Mouse (Mus musculus) embryonic facial prominence, embryonic 15.5 days (tissue): ENCODE data around the gene Olfr9. TPM values are rescaled to one million over a fixed set of nuclear protein-coding genes. Genes with fewer than 3 reads are reported as not detected.
"Not testable (repeated sequence)": the region's sequence is repeated elsewhere in the genome, so short reads cannot be mapped to it uniquely, and the experiment has no call there.

Source experiments
- ATAC-seq: fragments of 200-750 bp; cut with Nextera tagmentation; 2 replicates; pipeline ENCODE4 v1.8.0; 2017; ENCODE audit warnings: low read depth, moderate TSS enrichment; ENCODE audit not compliant: insufficient number of reproducible peaks, low FRiP score, low TSS enrichment
- H3K27ac ChIP-seq: fragments of 300-500 bp; sonication (generic); replicated peaks from 2 replicates; pipeline ENCODE4 v1.5.1; 2015; ENCODE audit warnings: mild to moderate bottlenecking, inconsistent platforms
- H3K27me3 ChIP-seq: fragments of 300-500 bp; sonication (generic); 2 replicates; pipeline ENCODE4 v1.6.1; 2015; ENCODE audit warnings: inconsistent platforms
- H3K36me3 ChIP-seq: fragments of 300-500 bp; sonication (generic); 2 replicates; pipeline ENCODE4 v1.6.1; 2015; ENCODE audit warnings: mild to moderate bottlenecking, inconsistent platforms
- H3K4me1 ChIP-seq: fragments of 300-500 bp; sonication (generic); 2 replicates; pipeline ENCODE4 v1.6.1; 2015; ENCODE audit warnings: inconsistent platforms
- H3K4me2 ChIP-seq: fragments of 300-500 bp; sonication (generic); replicated peaks from 2 replicates; pipeline ENCODE4 v1.6.1; 2015; ENCODE audit warnings: mild to moderate bottlenecking, inconsistent platforms
- H3K4me3 ChIP-seq: fragments of 300-500 bp; sonication (generic); replicated peaks from 2 replicates; pipeline ENCODE4 v1.5.1; 2015; ENCODE audit warnings: mild to moderate bottlenecking, inconsistent platforms
- H3K9ac ChIP-seq: fragments of 300-500 bp; sonication (generic); 2 replicates; pipeline ENCODE4 v1.6.1; 2015; ENCODE audit warnings: inconsistent platforms
- H3K9me3 ChIP-seq: fragments of 300-500 bp; sonication (generic); replicated peaks from 2 replicates; pipeline ENCODE4 v1.6.1; 2016; ENCODE audit warnings: inconsistent platforms
- WGBS: fragments of 180-500 bp; shearing (Covaris S2); methylation state at CpG from one replicate; pipeline ENCODE4 v1.1.7; 2015; 5-methylcytosine and 5-hydroxymethylcytosine counted together
- polyA plus RNA-seq: library from polyadenylated mRNA; unstranded; fragments of >200 nt; fragmentation: Nextera tagmentation; extraction: Ambion mirVana; gene quantifications from 2 replicates; pipeline ENCODE4 v1.2.1, GENCODE M21; 2015

The Olfr9 gene
- 0.05 TPM in 1 of 2 replicates, not detected in the other for polyA plus RNA-seq

DNA sequence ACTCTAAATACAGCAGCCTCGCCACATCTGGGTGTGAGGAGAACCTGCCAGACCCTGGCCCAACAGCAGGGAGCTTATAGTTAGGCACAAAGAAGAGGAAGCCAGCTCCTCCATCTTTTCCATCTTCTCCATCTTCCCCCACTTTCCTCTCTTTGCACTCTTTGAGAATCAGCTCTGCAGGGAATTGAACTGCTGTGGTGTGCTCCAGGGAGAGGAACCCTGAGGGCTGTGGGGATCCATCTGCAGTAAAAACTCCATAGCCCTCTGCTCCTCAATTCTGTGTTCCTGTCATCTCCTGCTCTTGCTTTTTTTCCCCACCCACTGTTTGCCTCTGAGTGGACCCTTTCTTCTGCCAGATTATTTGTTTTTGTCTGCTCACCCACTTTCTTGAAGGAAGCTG, at the start of gene Olfr9:
Olfr9 (plus strand) TSS at position 301 of the 400 bp plus-strand sequence.
- H3K4me2 ChIP-seq, H3K9me3 ChIP-seq, H3K36me3 ChIP-seq, ATAC-seq, H3K27me3 ChIP-seq, H3K9ac ChIP-seq, H3K4me3 ChIP-seq, H3K4me1 ChIP-seq, H3K27ac ChIP-seq: not testable (repeated sequence)
- 62% methylated on average over 1 of the region's 1 CpGs for WGBS

DNA sequence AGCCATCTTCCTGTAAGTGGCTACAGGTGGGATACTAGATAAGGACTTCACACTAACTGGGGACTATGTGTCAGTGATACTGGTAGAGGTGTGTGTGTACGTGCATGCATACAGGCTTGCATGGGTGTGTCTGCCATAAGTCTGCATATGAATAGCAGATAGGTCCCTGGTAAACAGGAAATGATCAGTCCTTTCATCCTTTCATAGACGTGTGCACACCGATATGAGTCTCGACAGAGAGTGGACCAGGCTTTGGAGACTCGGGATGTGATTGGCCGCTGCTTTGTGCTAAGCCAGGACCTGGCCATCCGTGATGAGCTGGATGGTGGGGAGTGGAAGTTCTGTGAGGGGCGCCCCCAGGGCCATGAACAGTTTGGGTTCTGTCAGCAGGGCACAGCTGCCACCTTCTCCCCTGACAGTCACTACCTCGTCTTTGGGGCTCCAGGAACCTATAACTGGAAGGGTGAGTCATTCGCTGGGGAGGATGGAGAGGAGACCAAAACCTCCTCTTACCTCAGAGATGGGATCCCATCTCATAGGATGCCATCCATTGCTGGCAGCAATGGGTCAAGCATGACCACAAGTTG, 48.7 kb upstream of the Olfr9 start:
- Histone ChIP-seq H3K4me1 (no peaks in the 10 kb centered on the region), H3K9me3 (no peaks in the 10 kb centered on the region), H3K27me3 (peaks cover 8% of the 10 kb centered on the region), H3K36me3 (no peaks in the 10 kb centered on the region), H3K27ac (no peak overlapping the region), H3K4me3 (no peak overlapping the region), H3K4me2 (no peak overlapping the region), H3K9ac (no peak overlapping the region)
- WGBS: 74% methylated on average over 10 of the region's 10 CpGs
- ATAC-seq: no peak

DNA sequence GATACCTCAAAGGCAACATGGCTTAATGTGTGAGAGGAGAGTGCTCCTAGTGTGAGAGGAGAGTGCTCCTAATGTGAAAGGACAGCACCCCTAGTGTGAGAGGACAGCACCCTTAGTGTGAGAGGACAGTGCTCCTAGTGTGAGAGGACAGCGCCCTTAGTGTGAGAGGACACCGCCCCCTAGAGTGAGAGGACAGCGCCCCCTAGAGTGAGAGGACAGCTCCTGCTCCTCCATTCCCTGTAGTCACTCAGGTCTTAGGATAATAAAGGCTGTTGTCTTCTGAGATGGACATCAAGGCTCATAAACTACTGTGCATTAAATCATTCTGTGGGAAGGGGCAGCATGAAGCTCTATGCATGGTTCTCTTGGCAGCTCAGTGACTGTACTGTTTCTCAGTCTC, 43.6 kb upstream of the Olfr9 start:
- H3K27me3 ChIP-seq: no peaks in the 10 kb centered on the region
- 24% methylated on average over 3 of the region's 3 CpGs for WGBS
- H3K4me3 ChIP-seq: no peak overlapping the region
- peak; percentile 6; the same call in 1 of the 2 replicates for ATAC-seq
- H3K27ac ChIP-seq: no peak overlapping the region
- no peaks in the 10 kb centered on the region for H3K4me1 ChIP-seq
- no peaks in the 10 kb centered on the region for H3K36me3 ChIP-seq
- H3K9ac ChIP-seq: no peak overlapping the region
- H3K4me2 ChIP-seq: no peak overlapping the region
- no peaks in the 10 kb centered on the region for H3K9me3 ChIP-seq

DNA sequence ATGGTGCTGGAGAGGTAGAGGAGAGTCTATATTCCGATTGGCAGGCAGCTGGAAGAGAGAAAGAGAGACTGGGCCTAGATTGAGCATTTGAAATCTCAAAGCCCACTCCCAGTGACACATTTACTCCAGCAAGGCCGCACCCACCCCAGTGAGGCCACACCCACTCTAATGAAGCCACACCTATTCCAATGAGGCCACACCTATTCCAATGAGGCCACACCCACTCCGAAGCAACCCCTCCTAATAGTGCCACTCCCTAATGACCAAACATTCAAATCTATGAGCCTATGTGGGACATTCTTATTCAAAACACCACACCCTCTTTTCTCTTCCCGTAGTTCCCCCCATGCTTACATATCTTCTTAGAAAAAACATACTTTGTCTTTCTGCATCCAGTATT, 41.7 kb upstream of the Olfr9 start:
- no peaks in the 10 kb centered on the region for H3K36me3 ChIP-seq
- H3K4me3 ChIP-seq: no peak overlapping the region
- H3K9me3 ChIP-seq: no peaks in the 10 kb centered on the region
- H3K4me1 ChIP-seq: no peaks in the 10 kb centered on the region
- H3K27ac ChIP-seq: no peak overlapping the region
- no peak overlapping the region for H3K4me2 ChIP-seq
- no peak overlapping the region for H3K9ac ChIP-seq
- no peaks in the 10 kb centered on the region for H3K27me3 ChIP-seq
- ATAC-seq: no peak
- 86% methylated on average over 4 of the region's 4 CpGs for WGBS

DNA sequence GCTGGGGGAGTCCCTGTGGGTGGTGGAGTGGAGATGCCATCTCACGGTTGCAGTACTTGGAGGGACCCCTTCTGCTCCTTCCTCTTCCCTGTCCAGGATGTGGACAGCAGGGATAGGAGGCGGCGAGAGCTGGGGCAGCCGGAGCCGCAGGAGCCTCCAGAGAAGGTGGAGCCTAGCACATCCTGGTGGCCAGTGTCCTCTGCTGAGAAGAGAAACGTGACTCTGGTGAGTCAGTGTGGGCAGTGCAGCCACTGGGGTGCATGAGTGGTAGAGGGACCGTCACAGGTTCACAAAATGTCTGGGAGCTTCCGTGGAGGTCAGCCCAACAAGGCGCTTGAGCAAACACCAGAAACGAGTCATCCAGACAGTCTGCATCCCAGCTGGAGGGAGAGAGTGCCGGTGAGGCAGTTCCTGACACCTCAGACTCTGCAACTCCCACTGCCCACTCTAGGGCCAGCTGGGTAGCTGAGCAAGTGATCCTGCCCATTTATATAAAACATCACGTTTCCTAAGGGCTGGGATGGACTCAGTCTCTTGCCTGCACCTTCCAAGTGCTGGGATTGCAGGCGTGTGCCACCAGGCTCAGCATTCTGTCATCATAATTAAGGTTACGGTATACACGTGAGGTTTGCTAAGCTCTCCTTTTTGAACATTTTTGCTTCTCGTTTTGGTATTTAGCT, 38.9 kb upstream of the Olfr9 start:
- no peaks in the 10 kb centered on the region for H3K36me3 ChIP-seq
- no peak for ATAC-seq
- H3K27ac ChIP-seq: no peak overlapping the region
- 62% methylated on average over 16 of the region's 16 CpGs for WGBS
- H3K9ac ChIP-seq: no peak overlapping the region
- no peaks in the 10 kb centered on the region for H3K4me1 ChIP-seq
- H3K9me3 ChIP-seq: no peaks in the 10 kb centered on the region
- H3K4me3 ChIP-seq: no peak overlapping the region
- H3K4me2 ChIP-seq: no peak overlapping the region
- H3K27me3 ChIP-seq: no peaks in the 10 kb centered on the region

DNA sequence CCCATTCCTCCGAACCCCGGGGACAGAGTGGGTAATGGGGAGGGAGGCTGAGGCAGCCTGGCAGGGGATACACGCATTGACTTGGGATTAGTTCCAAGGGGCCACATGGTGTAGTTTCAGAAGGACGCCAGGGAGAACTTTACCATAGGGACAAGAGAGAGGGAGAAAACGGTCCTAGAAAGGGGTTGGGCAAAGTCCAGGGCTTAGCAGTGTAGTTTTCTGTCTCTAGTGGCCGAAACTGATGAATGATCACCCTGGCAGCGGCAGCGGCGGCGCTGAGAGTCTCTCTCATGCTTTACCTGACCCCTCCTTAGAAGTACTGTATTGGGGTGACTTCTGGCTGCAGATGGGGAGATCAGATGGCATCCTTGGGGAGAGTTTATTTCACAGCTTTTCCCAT, 30.9 kb upstream of the Olfr9 start:
- no peak overlapping the region for H3K27ac ChIP-seq
- no peaks in the 10 kb centered on the region for H3K27me3 ChIP-seq
- H3K4me3 ChIP-seq: no peak overlapping the region
- no peak overlapping the region for H3K9ac ChIP-seq
- WGBS: 77% methylated on average over 10 of the region's 10 CpGs
- H3K9me3 ChIP-seq: no peaks in the 10 kb centered on the region
- no peaks in the 10 kb centered on the region for H3K36me3 ChIP-seq
- no peak for ATAC-seq
- no peak overlapping the region for H3K4me2 ChIP-seq
- H3K4me1 ChIP-seq: no peaks in the 10 kb centered on the region

DNA sequence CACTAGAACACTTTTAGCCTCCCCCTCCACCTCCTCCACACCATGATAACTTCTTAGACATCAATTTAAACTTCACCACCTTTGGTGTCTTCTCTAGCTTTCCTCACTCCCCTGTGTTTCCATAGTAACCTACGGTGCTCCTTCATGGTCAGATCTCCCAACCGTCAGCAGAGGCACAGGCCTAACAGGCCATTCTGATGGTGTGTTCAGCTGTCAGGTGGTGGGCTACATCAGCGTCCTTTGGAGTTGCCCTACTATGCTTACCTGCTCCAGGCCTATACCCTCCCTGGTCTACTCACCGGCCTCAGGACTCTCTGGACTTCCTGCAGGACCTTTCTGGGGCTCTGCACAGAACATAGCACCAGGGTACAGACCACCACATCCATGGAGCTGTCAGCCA, 29.1 kb upstream of the Olfr9 start:
- no peaks in the 10 kb centered on the region for H3K4me1 ChIP-seq
- no peak overlapping the region for H3K4me2 ChIP-seq
- H3K36me3 ChIP-seq: no peaks in the 10 kb centered on the region
- H3K9me3 ChIP-seq: no peaks in the 10 kb centered on the region
- WGBS: 68% methylated on average over 4 of the region's 4 CpGs
- no peak overlapping the region for H3K27ac ChIP-seq
- H3K4me3 ChIP-seq: no peak overlapping the region
- no peak for ATAC-seq
- H3K27me3 ChIP-seq: no peaks in the 10 kb centered on the region
- no peak overlapping the region for H3K9ac ChIP-seq

DNA sequence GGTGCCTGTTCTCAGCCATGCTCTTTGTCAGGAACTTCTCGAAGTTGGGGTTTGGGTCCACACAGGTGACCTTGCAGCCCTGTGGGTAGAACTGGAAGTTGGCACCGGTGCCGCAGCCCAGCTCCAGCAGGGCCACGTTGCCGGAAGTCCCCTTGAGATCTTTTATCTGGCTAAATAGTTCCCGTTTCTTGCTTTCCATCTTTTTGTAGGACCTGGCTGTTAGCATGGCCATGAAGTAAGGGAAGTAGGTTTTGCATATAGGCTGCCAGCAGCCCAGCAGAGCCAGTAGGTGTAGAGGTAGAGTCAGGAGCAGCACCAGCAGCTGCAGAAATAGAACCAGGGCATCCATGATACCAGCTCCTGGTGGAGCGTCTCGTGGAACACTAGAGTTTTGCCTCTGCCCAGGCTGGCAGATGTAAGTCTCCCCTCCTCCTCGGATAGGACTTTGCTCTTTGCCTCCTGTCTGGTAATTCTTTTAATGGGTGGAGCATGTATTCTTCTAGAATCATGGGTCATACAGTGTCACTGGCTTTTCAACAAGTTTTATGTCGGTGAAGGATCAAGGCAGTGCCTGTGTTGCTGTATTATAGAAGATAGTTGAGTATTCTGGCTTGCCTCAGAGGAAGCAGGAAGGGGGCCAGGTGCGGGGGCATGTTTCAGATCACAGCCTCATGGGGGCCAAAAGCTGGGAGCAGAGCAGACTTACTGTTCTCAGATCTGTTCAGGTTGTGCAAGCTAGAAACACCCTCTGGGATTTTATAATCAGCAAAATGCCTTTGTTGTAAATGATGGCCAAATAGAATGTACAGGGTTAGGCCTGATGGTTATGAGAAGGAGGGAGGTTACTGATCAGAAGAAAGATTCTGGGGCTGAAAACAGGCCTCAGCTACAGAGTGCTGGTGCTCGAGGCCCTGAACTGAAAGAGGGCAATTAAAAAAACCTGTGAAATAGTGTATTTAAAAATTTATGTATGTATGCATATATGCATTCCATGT, 28.3 kb upstream of the Olfr9 start, which contains the start of gene Mettl7b:
Mettl7b (minus strand) TSS at position 399 of the 995 bp plus-strand sequence.
- no peaks in the 10 kb centered on the region for H3K27me3 ChIP-seq
- H3K4me1 ChIP-seq: no peaks in the 10 kb centered on the region
- no peak within 1 kb of the TSS for H3K9ac ChIP-seq
- H3K9me3 ChIP-seq: no peaks in the 10 kb centered on the region
- no peak for ATAC-seq
- H3K4me2 ChIP-seq: no peak within 1 kb of the TSS
- no peak within 1 kb of the TSS for H3K4me3 ChIP-seq
- H3K27ac ChIP-seq: no peak within 1 kb of the TSS
- 73% methylated on average over 12 of the region's 12 CpGs for WGBS
- H3K36me3 ChIP-seq: no peaks in the 10 kb centered on the region

DNA sequence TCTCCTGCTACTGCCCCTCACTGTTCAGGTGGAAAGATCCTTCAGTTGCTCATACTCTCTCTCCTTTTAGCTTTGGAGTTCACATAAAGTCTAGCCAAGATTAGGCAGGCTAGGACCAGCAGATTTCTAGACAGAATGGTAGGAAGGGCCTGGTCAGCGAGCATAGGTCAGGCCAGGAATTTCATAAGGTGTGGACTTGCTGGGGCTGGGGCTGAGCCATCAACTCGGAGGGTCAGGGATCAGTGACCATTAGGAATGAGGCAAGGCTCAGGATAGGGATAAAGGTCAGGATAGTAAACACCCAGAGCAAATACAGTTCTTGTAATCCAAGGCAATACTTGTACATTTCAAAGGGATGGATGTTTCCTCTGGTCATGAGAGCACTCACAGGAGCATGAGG, 24.3 kb upstream of the Olfr9 start:
- no peak overlapping the region for H3K4me2 ChIP-seq
- H3K9ac ChIP-seq: no peak overlapping the region
- no peaks in the 10 kb centered on the region for H3K27me3 ChIP-seq
- H3K4me1 ChIP-seq: no peaks in the 10 kb centered on the region
- no peaks in the 10 kb centered on the region for H3K9me3 ChIP-seq
- H3K27ac ChIP-seq: no peak overlapping the region
- ATAC-seq: no peak
- 60% methylated on average over 2 of the region's 2 CpGs for WGBS
- no peak overlapping the region for H3K4me3 ChIP-seq
- H3K36me3 ChIP-seq: no peaks in the 10 kb centered on the region

DNA sequence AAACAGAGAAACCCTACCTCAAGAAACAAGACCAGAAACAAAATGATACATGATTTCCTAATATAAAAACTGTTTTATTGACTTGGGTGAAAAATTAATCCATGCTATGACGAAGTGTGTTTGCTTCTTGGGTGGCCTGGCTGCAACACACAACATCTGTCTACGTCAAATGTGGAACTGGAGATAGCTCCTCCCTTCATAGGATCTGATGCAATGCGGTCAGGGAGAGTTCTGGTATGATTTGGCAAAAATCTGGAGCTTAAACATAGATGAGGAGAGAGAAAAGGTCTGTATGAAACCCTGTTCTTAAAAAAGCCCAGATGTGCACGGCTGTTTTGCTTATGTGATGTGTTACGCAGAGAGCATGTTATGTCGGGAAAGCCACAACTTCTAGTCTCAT, 23.4 kb upstream of the Olfr9 start:
- Histone ChIP-seq H3K9ac (no peak overlapping the region), H3K4me1 (no peaks in the 10 kb centered on the region), H3K27me3 (no peaks in the 10 kb centered on the region), H3K4me2 (no peak overlapping the region), H3K4me3 (no peak overlapping the region), H3K27ac (no peak overlapping the region), H3K36me3 (no peaks in the 10 kb centered on the region), H3K9me3 (no peaks in the 10 kb centered on the region)
- no peak for ATAC-seq
- 60% methylated on average over 6 of the region's 6 CpGs for WGBS

DNA sequence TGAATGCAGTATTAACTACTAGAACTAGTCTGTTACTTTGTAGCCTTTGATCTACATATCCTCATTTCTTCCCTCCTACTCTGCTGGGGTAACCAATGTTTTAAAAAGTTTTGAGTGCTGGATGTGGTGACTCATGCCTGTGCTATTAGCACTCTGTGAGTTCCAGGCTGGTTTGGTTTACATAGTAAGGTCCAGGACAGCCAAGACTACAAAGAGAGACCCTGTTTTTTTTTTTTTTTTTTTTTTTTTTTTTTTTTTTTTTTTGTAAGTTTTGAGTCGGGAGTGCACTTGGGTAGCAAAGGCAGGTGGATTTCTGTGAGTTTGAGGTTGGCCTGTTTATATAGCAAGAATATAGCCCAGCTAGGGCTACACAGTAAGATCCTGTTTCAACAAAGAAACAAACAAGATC, 20.9 kb upstream of the Olfr9 start:
- 20% methylated on average over 1 of the region's 1 CpGs for WGBS
- Histone ChIP-seq H3K27me3 (no peaks in the 10 kb centered on the region), H3K4me1 (no peaks in the 10 kb centered on the region), H3K36me3 (no peaks in the 10 kb centered on the region), H3K9me3 (no peaks in the 10 kb centered on the region), H3K4me3 (no peak overlapping the region), H3K27ac (no peak overlapping the region), H3K4me2 (no peak overlapping the region), H3K9ac (no peak overlapping the region)
- no peak for ATAC-seq
